Mouse (Mus musculus) liver, adult 2 months (tissue): ENCODE measurements around the gene AI837181.

ENCODE experiments used
- CTCF ChIP-seq: fragments of 200-500 bp; IDR thresholded peaks from 2 replicates; pipeline ENCODE4 v1.5.1; 2011; ENCODE audit warnings: low read depth, low read length, control low read depth
- POLR2A ChIP-seq: fragments of 200-500 bp; IDR thresholded peaks from 2 replicates; pipeline ENCODE4 v1.6.1; 2011; ENCODE audit warnings: low read length, control low read depth; ENCODE audit not compliant: insufficient read depth; ENCODE audit errors: extremely low read depth

DNA sequence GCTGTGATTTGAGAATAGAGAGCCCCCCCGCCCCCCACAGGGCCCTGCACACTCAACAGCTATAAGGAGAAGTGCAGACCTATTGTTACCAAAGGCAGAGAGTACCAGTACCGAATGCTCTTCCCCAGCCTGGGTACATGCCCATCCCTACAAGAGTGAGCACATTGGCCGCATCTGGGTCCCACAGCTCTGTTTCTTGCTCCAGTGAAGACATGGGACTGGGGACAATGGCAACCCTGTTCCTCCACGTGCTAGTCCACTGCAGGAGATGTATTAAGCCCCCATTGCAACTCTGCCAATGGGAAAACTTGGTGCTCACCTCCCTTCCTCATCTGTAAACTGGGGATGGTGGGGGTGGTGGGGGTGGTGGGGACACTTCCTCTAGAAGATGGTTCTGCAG, 11.1 kb upstream of the AI837181 start:
- TF ChIP-seq POLR2A (no peak), CTCF (no peak)
